14 mouse cellular contexts compared by ENCODE assay signal in genomic region chr10:23799933-23800332, GRCm38 (mm10). TPM values are rescaled to one million over a fixed set of nuclear protein-coding genes. Genes with fewer than 3 reads are reported as not detected.
"Had no signal": no experiment of that assay in that cellular context is flagged by ENCODE, and none has a peak within 500 bp of the region (broad histone marks: within the 10 kb centered on the region; RNA-seq: fewer than 3 reads in every experiment).

No protein-coding gene starts in this region.

- H3K4me2 ChIP-seq: limb, embryonic 15.5 days; lung, embryonic 14.5 days; midbrain, embryonic 13.5 days; neural tube, embryonic 12.5 days had no signal

- H3K9me3 ChIP-seq: limb, embryonic 15.5 days; midbrain, embryonic 13.5 days; neural tube, embryonic 12.5 days had no signal

- H3K27me3 ChIP-seq: limb, embryonic 15.5 days; midbrain, embryonic 13.5 days; neural tube, embryonic 12.5 days had no signal

- DNase-seq: kidney, adult 2 months; kidney, postnatal 25 days; layer of hippocampus, postnatal 36 days; lung, embryonic 14.5 days; lung, postnatal 10 days; lung, postnatal 4 days; spleen, adult 18-20 months; thymus, adult 18-20 months; thymus, postnatal 25 days had no signal

- H3K27ac ChIP-seq: limb, embryonic 15.5 days; midbrain, embryonic 13.5 days; neural tube, embryonic 12.5 days had no signal

- ATAC-seq: midbrain, embryonic 13.5 days had no signal

- H3K4me3 ChIP-seq: limb, embryonic 15.5 days; midbrain, embryonic 13.5 days; neural tube, embryonic 12.5 days had no signal

- H3K9ac ChIP-seq: limb, embryonic 15.5 days; lung, embryonic 14.5 days; midbrain, embryonic 13.5 days; neural tube, embryonic 12.5 days had no signal

RNA-seq across cellular contexts. Expression of gene Vnn3, which starts 51.3 kb away (rescaled TPM):
- polyA plus RNA-seq: limb, embryonic 11.5 days; limb, embryonic 15.5 days; lung, embryonic 14.5 days; midbrain, embryonic 13.5 days; neural tube, embryonic 12.5 days; stomach, embryonic 14.5 days had no signal
